Mouse (Mus musculus) spleen, adult 2 months (tissue): ENCODE results near the gene Camsap2.

Experiments
- CTCF ChIP-seq: fragments of 200-500 bp; IDR thresholded peaks from 2 replicates; pipeline ENCODE4 v1.5.1; 2011; ENCODE audit warnings: mild to moderate bottlenecking, inconsistent platforms; ENCODE audit not compliant: insufficient read depth, insufficient read length, insufficient replicate concordance; ENCODE audit errors: extremely low read depth
- POLR2A ChIP-seq: fragments of 200-500 bp; IDR thresholded peaks from 2 replicates; pipeline ENCODE4 v1.6.1; 2011; ENCODE audit warnings: low read depth, low read length, inconsistent platforms

DNA sequence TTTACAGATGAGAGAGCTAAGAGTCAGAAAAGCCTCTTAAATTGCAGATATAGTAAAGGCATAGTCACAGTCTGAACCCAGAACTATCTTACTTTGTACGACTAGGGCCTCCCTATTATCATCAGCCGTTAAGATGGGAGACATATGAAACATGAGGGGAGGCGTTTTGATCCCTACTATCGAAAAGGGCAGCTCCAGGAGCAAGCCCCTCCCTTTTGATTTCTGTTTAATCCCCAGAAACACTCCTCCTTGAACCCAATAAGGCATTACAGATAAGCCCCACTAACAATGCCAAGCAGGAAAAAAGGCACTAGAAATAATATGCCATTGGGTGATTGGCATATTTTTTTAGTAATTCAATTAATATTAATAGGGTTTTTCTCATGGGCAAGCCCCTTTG is 1.2 kb upstream of the Camsap2 start:
- TF ChIP-seq POLR2A (no peak), CTCF (no peak)
